Mouse (Mus musculus) MN1 (cell line): ENCODE measurements at regions not wholly inside any gene's neighbourhood (a gene's known extent, or its start where the extent isn't known, plus 50 kb on each side); places are given as distances from the start of the nearest gene placed in this dataset.

Experiments used
- DNase-seq: peaks from one replicate; pipeline ENCODE4 v3.0.0-alpha.2; 2016; ENCODE audit warnings: low spot score

DNA sequence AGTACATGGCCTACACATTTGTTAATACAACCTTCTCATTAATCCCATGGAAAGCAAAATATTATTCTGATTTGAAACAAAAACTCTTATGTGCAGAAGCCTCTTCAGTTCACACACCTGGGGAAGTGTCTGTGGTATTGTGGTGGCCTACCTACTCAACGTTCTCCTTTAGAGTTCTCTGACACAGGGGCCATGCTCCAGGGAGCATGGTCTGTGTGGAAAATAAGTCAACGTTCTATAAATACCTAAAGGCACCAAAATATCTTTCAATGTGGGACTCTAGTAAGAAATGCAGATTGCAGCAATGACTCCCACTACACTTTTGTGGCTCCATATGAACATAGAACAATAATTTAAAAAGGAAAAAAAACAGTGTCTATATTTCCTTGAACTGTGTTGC, 489.0 kb upstream of the A1bg start:
- no peak for DNase-seq

DNA sequence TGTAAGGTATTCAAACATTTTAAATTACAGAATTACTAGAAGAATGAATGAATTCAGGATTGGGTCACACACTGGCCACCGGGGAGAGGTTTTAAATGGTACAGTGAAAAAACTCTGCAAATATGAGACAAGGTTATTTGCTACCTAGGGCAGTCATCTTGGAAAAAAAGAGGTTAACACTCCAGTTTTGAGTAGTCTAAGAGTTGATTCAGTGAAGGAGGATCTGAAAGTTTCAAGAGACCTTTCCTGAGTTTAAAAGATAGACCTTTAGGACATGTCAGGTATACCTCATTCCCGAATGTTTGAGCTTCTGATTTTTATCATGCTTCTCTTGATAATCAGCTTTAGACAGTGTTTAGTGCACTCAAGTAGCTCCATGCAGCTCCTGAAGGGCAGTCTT, 488.0 kb upstream of the A1bg start:
- no peak for DNase-seq

DNA sequence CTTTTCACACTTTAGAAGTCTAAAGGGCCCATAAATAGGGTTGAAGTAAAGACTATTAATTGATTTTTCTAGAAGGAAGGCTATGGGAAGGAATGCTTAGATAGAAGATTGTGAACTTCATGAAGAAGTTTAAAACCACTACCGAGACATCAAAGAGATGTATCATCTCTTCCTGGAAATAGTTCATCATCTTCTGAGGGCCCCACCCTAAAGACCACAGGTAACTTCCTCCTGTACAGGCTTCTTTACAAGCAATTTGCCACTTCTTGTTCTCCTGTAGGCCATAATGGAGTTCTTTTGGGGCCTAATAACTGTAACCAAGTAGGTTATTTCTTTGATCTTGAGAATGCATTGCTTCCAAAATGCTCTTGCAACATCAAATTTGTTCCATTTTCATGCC, 485.8 kb upstream of the A1bg start:
- DNase-seq, result no peak

DNA sequence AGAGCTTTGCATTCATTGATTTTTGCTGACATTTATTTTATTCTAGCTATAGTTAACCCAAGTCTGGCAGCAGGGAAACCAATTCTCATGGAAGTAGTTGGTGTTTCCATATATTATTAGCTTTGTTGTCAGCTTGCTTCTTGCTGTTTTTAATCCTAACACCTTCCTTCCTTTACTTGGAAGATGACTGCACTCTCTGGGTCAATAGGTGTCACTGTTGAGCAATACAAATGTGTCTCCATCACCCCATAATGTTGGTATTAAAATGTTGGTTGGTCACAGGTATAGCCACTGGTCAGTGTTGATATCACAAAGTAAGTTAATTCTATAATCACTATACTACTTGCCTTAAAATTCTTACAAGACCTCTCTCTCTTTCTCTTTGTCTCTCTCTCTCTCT, 477.9 kb upstream of the A1bg start:
- DNase-seq, result no peak

DNA sequence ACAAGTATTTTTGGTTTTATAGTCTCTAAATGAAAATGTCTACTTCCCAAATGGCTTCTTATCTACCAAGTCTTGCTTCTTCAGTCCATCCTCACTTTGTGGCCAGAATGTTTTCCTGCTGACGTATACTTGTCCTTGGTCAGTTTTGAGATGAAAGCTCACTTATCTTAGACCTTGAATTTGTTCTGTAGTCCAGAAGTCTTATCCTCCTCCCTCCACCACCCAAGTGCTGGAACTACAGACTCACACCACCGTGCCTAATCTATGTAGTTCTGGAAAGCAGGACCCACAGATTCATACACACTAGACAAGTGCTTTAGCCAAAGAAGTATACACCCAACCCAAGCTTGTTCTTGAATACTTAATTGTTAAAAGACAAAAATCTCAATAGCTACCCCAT, 477.2 kb upstream of the A1bg start:
- no peak for DNase-seq

DNA sequence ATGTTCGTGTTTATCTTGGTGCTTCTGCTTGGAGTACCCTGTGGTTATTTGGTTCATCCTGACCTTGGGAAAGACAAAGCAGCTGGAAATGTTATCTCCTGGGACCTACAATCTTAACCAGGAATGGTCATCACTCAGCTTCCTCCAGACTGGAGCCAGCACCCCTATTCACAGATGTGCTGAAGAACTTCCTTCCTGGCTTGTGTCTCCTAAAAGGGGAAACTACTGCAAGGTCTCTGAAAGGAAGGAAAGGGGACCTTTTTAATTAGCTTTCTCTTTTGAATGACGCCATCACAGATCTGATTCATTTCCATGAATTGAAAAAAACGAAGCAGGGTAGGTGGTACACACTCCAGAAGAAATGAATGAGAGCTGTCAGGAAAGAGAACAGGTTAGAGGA, 476.0 kb upstream of the A1bg start:
- DNase-seq, result no peak

DNA sequence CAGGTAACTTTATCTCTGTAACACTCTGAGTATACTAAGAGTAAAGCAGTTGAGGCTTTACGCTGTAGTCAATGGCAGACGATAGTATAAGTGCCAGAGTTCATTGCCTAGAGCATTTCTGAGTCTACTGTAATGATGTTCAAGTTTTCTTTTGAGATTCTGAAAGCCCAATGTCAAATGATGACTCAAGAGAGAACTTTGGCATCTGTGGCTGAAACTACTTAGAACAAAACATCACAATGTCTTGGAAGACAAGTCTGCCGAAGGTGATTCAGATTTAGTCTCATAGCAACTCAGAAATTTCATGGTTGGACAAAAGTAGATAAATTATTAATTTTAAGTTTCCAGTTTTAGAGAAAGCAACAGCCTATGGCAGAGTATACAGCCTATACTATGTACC, 474.2 kb upstream of the A1bg start:
- no peak for DNase-seq

DNA sequence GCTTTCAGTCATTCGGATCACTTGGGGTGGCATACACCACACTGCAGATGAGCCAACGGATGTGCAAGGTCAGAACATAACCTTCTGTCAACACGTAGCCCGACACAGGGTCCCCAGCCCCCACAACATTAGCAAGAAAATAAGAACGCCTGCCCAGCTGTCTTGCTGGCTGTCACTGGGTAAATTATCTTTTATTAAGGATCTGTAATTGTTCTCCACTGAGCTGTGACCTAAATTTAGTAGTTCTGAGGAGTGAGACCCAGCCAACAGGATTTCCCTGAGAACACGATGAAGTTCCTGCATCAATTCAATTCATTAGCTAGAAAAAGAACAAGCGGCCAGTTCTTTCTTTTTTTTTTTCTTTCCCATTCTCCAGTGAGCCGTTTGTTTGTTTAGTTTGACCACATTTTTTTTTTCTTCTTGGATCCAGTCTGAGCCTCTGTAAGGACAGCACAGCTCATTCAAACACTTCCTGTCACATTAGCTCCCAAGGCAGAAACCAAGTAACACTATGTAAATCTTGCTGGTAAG, 472.5 kb upstream of the A1bg start:
- no peak for DNase-seq

DNA sequence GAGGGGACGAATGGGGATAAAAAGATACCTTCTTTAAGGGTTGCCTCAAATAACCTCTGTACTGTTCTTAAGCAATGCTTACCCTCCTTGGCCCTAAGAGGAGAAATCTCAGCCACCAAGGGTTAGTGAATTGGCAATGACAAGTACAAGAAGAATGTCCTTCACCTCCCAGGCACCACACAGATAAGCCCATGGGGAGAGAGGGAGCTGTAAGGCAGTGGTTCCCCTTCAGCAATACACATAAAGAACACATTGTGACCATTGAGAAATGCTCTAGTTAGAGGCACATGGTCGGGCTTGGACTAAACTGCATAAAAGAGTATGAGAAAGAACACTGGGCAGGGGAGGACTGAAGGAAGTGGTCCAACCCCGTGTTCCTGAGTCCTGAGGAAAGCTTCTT, 457.9 kb upstream of the A1bg start:
- no peak for DNase-seq

DNA sequence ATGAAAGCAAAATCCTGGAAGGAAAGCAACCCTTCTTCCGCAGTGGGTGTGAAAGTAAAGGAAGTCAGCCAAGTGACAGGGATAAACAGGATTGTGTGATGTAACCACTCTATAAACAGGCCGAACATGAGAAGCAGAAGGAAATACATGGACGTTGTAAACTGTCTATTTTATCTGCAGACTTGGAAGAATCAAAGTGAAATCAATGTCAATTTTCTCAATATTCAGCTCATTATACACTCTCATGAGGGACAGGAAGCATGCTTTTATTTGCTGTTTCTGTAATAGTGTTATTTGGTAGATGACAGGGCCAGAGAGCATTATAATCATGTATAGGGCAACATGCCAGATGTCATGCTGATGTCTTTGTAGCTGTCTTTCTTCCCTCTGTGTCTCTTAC, 443.5 kb upstream of the A1bg start:
- no peak for DNase-seq

DNA sequence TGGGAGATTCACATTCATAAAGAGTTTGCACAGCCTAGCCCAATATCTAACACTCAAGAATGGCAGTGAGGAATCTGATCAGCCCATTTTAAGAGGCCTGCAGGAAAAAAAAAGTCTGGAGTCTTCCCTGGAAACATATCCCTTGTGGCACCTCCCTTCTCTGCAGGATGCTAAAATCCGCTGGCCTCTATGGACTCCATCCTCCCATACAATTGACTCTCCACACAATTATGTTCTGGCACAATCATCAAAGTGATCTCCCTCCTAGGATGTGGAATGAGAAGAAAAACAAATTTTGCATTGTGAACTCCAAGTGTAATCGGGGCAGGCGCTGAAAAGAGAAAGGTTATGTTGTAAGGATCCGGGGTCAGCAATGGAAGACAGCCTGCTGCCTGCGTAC, 442.7 kb upstream of the A1bg start:
- DNase-seq, result no peak

DNA sequence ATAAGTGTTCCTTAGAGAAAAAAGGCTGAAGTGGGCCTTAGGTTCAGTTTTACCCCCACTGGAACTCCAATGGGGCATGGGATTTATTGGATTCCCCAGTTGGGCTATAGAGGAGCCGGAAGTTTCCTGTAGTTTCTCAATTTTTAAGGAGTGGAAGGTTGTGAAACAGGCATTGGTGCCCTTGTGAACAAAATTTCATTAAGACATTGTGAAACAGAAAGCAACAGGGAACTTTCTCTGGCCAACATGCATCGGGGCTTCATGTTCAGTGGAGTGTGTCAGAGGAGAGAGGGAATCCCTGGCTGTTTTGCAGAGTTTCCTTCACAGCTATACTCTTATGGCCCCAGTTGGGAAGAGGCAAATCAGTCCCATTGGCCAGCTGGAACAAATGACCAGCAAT, 441.6 kb upstream of the A1bg start:
- no peak for DNase-seq

DNA sequence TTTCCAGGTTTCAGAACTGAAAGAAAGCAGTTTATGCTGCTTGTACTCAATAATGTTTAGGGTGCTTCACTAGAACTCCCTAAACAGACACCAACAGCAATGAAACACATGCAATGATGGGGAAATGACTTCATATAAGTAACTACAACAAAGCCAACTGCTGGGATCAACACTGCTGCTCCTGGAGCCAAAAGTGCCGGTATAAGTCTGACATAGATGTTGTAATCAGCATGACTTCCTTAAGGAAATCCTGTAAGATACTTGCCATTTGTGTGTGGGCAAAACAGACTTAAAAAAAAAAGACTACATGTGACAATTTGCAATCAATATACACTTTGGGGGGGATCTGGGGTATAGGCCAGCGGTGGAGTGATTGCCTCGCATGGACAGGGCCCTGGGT, 438.4 kb upstream of the A1bg start:
- no peak for DNase-seq

DNA sequence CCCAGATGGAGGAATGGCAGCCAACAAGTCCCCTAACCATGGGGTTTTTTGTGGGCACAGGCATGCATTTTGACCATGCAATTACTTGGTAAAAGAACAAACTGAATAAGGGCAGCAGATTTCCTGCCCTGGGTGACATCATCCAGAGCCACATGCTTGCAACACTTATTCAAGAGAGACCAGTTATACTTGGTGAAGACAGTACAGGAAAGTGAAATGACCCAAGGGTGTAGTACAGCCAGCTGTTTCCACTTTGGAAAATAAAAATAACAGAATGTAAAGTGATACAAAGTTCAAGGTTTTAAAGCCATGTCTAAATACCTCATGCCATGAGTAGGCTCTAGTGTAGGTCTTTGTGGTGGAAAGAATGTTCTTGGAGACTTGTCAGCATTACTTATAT, 432.5 kb upstream of the A1bg start:
- no peak for DNase-seq

DNA sequence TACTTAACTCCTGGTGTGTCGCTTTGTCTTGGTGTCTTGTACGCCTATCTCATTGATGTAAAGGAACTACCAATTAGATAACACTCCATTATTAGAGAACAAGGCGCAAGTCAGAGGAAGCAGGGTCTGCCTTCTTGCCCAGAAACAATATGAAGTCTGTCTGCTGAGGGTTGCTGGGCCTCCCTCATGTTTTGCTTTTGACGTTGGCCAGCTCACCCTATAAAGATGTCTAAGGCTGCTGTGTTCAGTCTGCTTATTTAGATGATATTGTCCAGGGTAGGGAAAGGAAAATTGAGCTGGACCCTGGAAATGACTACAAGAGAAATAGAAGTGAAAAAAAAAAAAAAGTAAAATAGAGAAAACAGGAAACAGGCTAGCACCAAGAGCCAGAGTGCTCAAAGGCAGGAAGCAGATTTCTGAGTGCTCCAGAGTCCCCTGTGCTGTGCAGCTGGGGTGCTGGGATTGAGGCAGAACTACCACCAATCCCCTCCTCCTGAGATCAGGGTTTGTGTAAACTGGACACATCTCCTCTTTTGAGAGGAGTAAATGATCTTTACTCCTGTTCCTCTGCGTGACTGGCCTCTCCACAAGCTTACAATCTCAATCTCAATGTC, 429.0 kb upstream of the A1bg start:
- DNase-seq, result no peak

DNA sequence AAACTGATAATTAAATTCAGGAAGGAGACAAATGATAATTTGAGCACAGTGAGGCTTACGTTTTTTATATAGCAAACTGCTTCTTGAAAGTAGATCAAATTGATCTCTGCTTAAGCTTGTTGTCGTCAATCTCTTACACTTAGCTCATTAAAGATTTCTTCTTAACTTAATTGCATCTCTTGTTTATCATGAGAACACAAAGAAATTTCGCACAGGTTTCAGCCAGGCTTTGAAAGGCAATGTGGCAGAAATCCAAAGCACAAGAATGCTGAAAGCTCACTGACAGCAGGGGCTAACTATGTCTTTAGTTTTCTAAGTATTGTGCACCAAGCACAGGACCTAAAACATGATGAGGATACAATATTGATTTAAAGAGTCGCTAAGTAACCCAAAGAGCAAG, 422.3 kb upstream of the A1bg start:
- DNase-seq, result no peak

DNA sequence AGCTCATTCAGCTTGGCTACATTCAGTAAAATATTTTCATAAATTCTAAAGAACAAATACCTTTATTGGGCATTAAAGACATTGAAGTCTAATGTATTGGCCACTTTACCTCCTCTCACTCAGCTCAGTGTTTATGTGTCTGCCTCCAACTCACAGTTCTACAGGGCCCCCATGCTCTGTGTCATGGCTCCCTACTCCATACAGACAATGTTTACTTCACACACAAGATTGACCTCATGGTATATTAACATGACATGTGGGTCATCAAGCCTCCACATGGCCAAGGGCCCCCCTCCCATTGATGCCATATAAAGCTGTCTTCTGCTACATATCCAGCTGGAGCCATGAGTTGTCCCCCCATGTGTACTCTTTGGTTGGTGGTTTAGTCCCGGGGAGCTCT, 419.8 kb upstream of the A1bg start:
- no peak for DNase-seq

DNA sequence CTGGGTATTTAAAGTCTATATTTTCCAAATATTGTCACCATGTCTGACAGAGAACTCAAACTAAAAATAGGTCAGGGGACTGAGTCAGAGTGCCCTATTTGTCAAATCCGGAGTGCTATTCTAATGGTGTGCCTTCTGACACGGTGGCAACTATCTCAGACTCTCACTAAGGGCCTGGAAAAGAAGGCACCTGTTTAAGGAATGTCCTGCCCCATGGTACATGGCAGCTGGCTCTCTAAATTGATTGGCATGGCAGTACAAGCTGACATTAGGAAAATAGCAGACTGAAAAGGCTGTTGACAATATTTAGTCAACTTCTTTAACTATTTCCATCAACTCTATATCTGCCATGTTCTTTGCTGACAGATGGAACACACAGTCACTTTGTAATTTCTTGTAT, 405.1 kb upstream of the A1bg start:
- DNase-seq, result no peak

DNA sequence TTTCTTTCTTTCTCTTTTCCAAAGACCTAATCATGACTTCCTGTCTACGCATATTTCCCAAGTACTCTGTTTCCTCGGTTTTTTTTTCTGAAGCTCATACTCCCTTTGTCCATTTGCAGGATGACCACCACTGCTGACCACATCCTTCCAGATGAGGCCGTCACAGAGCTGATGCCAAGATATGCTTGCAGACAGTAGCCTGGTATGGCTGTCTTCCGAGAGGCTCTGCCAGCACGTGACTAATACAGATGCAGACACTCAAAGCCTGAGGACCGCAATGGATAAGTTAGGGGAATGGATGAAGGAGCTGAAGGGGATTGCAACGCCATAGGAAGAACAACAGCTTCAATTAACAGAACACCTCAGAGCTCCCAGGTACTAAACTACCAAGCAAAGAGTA, 399.4 kb upstream of the A1bg start:
- no peak for DNase-seq

DNA sequence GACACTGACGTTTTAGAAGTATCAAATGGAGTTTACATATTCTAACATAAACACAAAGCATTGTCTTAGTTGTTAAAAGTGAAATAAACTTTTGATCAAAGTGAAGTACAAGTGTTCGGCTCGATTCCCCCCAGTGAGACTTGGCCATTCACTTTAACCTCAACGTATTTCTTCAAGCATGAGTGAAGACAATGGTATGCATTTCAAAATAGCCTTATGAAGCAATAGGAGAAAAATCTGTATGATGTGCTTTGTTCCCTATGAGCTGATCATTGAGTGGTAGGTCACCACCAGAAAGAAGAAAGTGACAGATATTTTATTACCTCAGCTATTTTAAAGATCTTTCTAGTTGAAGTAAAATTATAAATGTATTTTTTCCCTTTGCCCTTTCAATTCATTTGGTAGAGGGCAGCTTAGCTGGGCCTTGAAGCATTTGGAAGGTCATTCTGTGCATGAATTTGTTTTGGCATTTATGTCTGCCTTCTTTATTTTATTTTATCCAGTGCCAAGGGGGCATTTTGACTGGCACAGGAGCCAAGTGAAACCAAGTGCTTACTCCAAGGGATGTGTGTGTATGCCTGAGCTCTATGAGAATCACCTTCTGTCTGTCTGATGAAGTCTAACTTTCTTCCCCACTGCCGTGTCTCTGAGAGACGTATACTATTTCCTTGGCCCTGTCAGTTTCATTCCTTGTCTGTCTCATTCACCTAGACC, 386.8 kb upstream of the A1bg start:
- no peak for DNase-seq

DNA sequence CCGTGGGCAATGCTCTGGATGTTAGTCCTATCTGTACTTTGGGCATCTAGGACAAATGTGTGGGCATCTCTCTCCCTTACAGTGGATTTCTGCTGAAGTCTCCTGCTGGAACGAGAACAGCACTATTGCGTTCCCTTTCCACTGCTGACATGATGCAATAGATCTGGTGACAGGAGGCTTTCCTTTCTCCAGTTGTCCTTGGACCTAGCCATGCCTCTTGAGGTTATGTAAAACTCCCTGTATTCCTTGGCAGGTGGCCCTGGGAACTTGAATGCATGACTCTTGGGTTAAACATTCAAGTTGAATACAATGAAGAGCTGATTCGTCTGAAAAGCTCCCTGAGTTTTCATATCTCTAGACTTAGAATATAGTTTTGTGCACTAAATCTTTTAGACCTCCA, 386.1 kb upstream of the A1bg start:
- no peak for DNase-seq

DNA sequence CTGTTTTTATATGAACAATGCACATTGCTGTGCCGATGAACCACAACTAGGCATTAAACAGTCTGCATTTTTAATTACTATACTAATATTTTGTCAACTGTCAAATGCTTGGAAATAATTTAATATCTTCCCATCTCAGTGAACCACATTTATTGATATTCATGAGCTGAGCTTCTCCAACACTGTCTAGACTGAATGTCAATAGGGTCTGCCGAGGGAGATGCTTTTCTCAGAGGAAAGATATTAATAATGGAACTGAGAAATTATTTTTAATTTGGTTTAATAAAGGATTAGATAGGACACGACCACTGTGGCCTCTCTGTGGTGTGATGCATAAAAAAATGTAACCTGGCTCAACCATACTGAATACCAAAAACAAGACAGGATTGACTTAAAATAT, 381.7 kb upstream of the A1bg start:
- no peak for DNase-seq

DNA sequence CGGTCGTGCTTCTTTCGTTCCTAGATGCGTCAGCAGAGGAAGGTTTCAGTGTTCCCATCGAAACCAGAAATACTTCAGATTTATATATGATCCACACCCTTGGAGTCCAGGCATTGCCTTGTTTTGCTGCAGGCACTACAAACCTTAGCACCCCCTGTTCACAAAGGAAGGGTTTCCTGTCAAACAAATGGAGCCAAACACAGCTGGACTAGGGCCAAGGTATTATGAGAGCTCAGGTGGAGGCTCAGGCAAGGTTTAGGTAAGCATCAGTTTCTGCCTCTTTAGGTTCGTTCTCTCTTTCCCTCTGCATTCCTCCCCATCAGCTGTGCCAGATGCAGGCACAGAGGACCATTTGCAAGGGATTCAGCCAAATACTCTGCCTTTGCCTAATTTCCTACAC, 377.0 kb upstream of the A1bg start:
- DNase-seq, result no peak
